Mouse (Mus musculus): ENCODE measurements around the gene Pbld1. TPM values are rescaled to one million over a fixed set of nuclear protein-coding genes. Genes with fewer than 3 reads are reported as not detected.
"Not testable (repeated sequence)": the region's sequence is repeated elsewhere in the genome, so short reads cannot be mapped to it uniquely, and the experiment has no call there.

Gene Pbld1
- total RNA-seq, 2 experiments from 2014 or later, result 2.3 to 4.4 TPM

GRCm38 (mm10) chr10:63039867-63040628 is 19.9 kb upstream of the Pbld1 start:
- DNase-seq, result no peak

- DNase-seq, result no peak
Observed at GRCm38 (mm10) chr10:63043154-63043553, 16.8 kb upstream of the Pbld1 start.

- no peak for DNase-seq
Observed at GRCm38 (mm10) chr10:63047751-63048150, 12.2 kb upstream of the Pbld1 start.

- no peak for DNase-seq
Observed at GRCm38 (mm10) chr10:63049106-63049505, 10.9 kb upstream of the Pbld1 start.

- DNase-seq, result no peak
Observed at GRCm38 (mm10) chr10:63051267-63051666, 8.7 kb upstream of the Pbld1 start.

GRCm38 (mm10) chr10:63052011-63052410 is 8.0 kb upstream of the Pbld1 start:
- DNase-seq, result no peak

GRCm38 (mm10) chr10:63053007-63053406 is 7.0 kb upstream of the Pbld1 start:
- DNase-seq, result no peak

GRCm38 (mm10) chr10:63054071-63054470 is 5.9 kb upstream of the Pbld1 start:
- DNase-seq, result not testable (repeated sequence)

- DNase-seq, result no peak
Observed at GRCm38 (mm10) chr10:63054586-63054985, 5.4 kb upstream of the Pbld1 start.

- DNase-seq, result peak; percentile 38 to 73
Observed at GRCm38 (mm10) chr10:63056966-63057750, 2.8 kb upstream of the Pbld1 start.

GRCm38 (mm10) chr10:63060406-63060805 is 444 bp downstream of the Pbld1 start:
- peak; percentile 34 to 60 for DNase-seq

- DNase-seq, result no peak
Observed at GRCm38 (mm10) chr10:63061266-63061665, 1.3 kb downstream of the Pbld1 start.

- no peak for DNase-seq
Observed at GRCm38 (mm10) chr10:63062696-63063095, 2.7 kb downstream of the Pbld1 start.

- DNase-seq, result no peak
Observed at GRCm38 (mm10) chr10:63063365-63063764, 3.4 kb downstream of the Pbld1 start.

- DNase-seq, result no peak
Observed at GRCm38 (mm10) chr10:63064516-63064915, 4.6 kb downstream of the Pbld1 start.

- no peak for DNase-seq
Observed at GRCm38 (mm10) chr10:63065561-63065960, 5.6 kb downstream of the Pbld1 start.

- peak; percentile 84 to 90 for DNase-seq
Observed at GRCm38 (mm10) chr10:63065988-63066387, 6.0 kb downstream of the Pbld1 start.

GRCm38 (mm10) chr10:63086304-63086703 is 26.3 kb downstream of the Pbld1 start:
- no peak for DNase-seq

GRCm38 (mm10) chr10:63089103-63089757 is 29.3 kb downstream of the Pbld1 start:
- DNase-seq, result no peak

- DNase-seq, result peak in 1 of 2 experiments; percentile 6
Observed at GRCm38 (mm10) chr10:63089758-63090571, 30.0 kb downstream of the Pbld1 start.

- no peak for DNase-seq
Observed at GRCm38 (mm10) chr10:63091915-63092314, 32.0 kb downstream of the Pbld1 start.
